Mouse (Mus musculus): ENCODE data around the gene Tlr9.

DNA sequence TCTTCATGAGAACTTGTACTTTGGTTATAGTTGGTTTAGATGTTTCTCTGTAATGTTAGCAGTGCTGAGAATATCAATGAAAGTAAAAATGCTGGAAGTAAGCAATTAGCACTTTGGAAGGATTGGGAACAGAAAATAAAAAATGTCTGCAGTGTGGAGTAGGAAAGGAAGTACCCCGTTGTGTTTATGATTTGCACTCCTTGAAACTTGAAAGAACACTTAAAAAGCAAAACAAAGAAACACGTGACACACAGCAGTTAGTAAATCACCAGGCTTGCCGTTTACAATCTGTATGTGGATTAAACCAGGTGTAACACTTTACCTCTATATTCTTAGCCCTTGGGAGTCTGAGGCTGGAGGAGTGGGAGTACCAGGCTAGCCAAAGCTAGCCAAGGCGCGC is 45.6 kb upstream of the Tlr9 start:
- no peak for TF ChIP-seq CTCF (IDR thresholded peaks at IDR 0.05; ENCODE audit: borderline replicate concordance, insufficient read depth, low read length)
- no peak for TF ChIP-seq POLR2A (IDR thresholded peaks at IDR 0.05; ENCODE audit: low read depth, low read length)
